15 mouse cellular contexts compared by ENCODE assay signal in the genomic region with DNA sequence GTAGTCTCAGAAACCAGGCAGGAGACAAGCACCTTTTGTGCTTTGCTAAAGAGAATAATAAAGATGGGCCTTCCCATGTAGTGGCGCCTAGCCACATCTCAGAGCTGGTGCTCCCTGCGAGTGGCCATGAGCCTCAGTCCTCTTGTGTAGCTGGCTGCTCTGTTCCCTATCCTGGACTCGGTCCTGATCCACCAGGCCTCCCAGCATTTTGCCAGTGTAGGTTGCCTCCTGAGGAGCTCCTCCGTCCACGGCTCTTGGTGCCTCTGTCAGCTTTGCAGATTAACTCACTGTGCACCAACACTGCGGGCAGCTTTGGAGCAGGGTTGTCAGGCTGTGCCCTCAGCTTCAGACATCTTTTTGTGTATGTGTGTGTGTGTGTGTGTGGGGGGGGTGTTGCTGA. TPM values are rescaled to one million over a fixed set of nuclear protein-coding genes. Genes with fewer than 3 reads are reported as not detected.
A peak's percentile ranks its signal among the peaks of the same experiment; 100 is the strongest.
DNase-seq lines count a peak whose midpoint lies in the region; ATAC-seq and TF ChIP-seq lines count a peak whose summit lies in the region.
"Had no signal": no experiment of that assay in that cellular context is flagged by ENCODE, and none has a peak within 500 bp of the region (broad histone marks: within the 10 kb centered on the region; RNA-seq: fewer than 3 reads in every experiment).

No protein-coding gene starts in this region.

- no peaks in the 10 kb centered on the region for H3K9me3 ChIP-seq in heart, embryonic 15.5 days (replicated peaks)
- no peaks in the 10 kb centered on the region for H3K9me3 ChIP-seq in ES-E14 (ENCODE audit: control insufficient read depth, insufficient read depth, low read depth, low read length)
- no peaks in the 10 kb centered on the region for H3K9me3 ChIP-seq in forebrain, embryonic 11.5 days (ENCODE audit: control insufficient read depth, low read length)
- no peaks in the 10 kb centered on the region for H3K9me3 ChIP-seq in midbrain, embryonic 10.5 days (replicated peaks)

- DNase-seq in heart, postnatal 4 days: no peak
- DNase-seq in ES-E14 (ENCODE audit: low read depth, low spot score): no peak
- DNase-seq in forebrain, embryonic 11.5 days (ENCODE audit: low spot score): no peak
- DNase-seq in midbrain, embryonic 10.5 days (ENCODE audit: low spot score): no peak
- no peak for DNase-seq in right cerebral cortex, adult 18-20 months
- no peak for DNase-seq in layer of hippocampus, adult 11-12 months (ENCODE audit: low spot score)
- DNase-seq in testis, postnatal 10 days (ENCODE audit: low spot score): no peak
- DNase-seq: gastrocnemius, postnatal 10 days; kidney, postnatal 14 days; lung, postnatal 4 days; retina, postnatal 1 day had no signal

- WGBS in heart, embryonic 15.5 days: 62% methylated on average over 6 of the region's 6 CpGs
- 60% methylated on average over 6 of the region's 6 CpGs for WGBS in forebrain, embryonic 11.5 days
- WGBS in midbrain, embryonic 10.5 days: 74% methylated on average over 6 of the region's 6 CpGs

- H3K27ac ChIP-seq in heart, embryonic 15.5 days: peak overlapping the region; percentile 37; the same call in 1 of the 2 replicates
- H3K27ac ChIP-seq in ES-E14 (ENCODE audit: insufficient read depth, low read depth, low read length, poor library complexity, severe bottlenecking): no peak overlapping the region
- no peak overlapping the region for H3K27ac ChIP-seq in forebrain, embryonic 11.5 days (ENCODE audit: low read depth, low read length)
- peak overlapping the region; percentile 72 for H3K27ac ChIP-seq in midbrain, embryonic 10.5 days (replicated peaks)
- H3K27ac ChIP-seq: left cerebral cortex, adult 2 months; liver, embryonic 14.5 days had no signal

- H3K36me3 ChIP-seq in heart, embryonic 15.5 days: no peaks in the 10 kb centered on the region
- H3K36me3 ChIP-seq in ES-E14 (ENCODE audit: control insufficient read depth, insufficient read depth, low read length, poor library complexity, severe bottlenecking): peaks cover 5% of the 10 kb centered on the region; the same call in 1 of the 2 replicates
- no peaks in the 10 kb centered on the region; the same call in 1 of the 2 replicates for H3K36me3 ChIP-seq in forebrain, embryonic 11.5 days (ENCODE audit: control insufficient read depth, insufficient read depth, low read length)
- H3K36me3 ChIP-seq in midbrain, embryonic 10.5 days: peaks cover 57% of the 10 kb centered on the region

- ATAC-seq in heart, embryonic 15.5 days (replicated peaks; ENCODE audit: insufficient number of reproducible peaks, insufficient read depth, low FRiP score, low read depth): no peak
- ATAC-seq in forebrain, embryonic 11.5 days (replicated peaks; ENCODE audit: low FRiP score): no peak
- ATAC-seq: Patski had no signal

- H3K4me2 ChIP-seq in heart, embryonic 15.5 days: no peak overlapping the region
- H3K4me2 ChIP-seq in forebrain, embryonic 11.5 days (ENCODE audit: low read depth, low read length, severe bottlenecking): no peak overlapping the region

- peaks cover 89% of the 10 kb centered on the region for H3K4me1 ChIP-seq in heart, embryonic 15.5 days (replicated peaks)
- H3K4me1 ChIP-seq in ES-E14 (ENCODE audit: control insufficient read depth in 2 of 2, insufficient read depth in 2 of 2, low read length in 2 of 2, poor library complexity in 1 of 2): peaks cover 20 to 63% of the 10 kb centered on the region in 2 experiments
- H3K4me1 ChIP-seq in forebrain, embryonic 11.5 days (replicated peaks; ENCODE audit: control insufficient read depth, insufficient read depth, low read length): peaks cover 59% of the 10 kb centered on the region
- peaks cover 99% of the 10 kb centered on the region for H3K4me1 ChIP-seq in midbrain, embryonic 10.5 days

- H3K4me3 ChIP-seq in heart, embryonic 15.5 days: no peak overlapping the region
- no peak overlapping the region for H3K4me3 ChIP-seq in ES-E14 (ENCODE audit: insufficient read depth in 1 of 2, low read depth in 1 of 2, low read length in 2 of 2, poor library complexity in 1 of 2, severe bottlenecking in 1 of 2)
- H3K4me3 ChIP-seq in forebrain, embryonic 11.5 days (ENCODE audit: low read depth, low read length): no peak overlapping the region
- no peak overlapping the region for H3K4me3 ChIP-seq in midbrain, embryonic 10.5 days
- H3K4me3 ChIP-seq: left cerebral cortex, adult 2 months had no signal

- in situ Hi-C loops in ES-E14 (cut with MboI; ENCODE audit: low sequenced_read_pairs in 2 of 2, unreplicated experiment in 2 of 2): no loop called here

- H3K9ac ChIP-seq in heart, embryonic 15.5 days: no peak overlapping the region
- 0 out of 2 replicates have a peak overlapping the region, but pooled peaks have one; percentile 0 for H3K9ac ChIP-seq in ES-E14 (ENCODE audit: insufficient read depth, low read depth, low read length, poor library complexity, severe bottlenecking)
- H3K9ac ChIP-seq in forebrain, embryonic 11.5 days (ENCODE audit: low read length): peak overlapping the region; percentile 35
- H3K9ac ChIP-seq: liver, embryonic 14.5 days had no signal

- no peaks in the 10 kb centered on the region for H3K27me3 ChIP-seq in heart, embryonic 15.5 days
- no peaks in the 10 kb centered on the region for H3K27me3 ChIP-seq in forebrain, embryonic 11.5 days (ENCODE audit: control insufficient read depth, insufficient read depth, low read length)
- no peaks in the 10 kb centered on the region for H3K27me3 ChIP-seq in midbrain, embryonic 10.5 days (ENCODE audit: low read depth, poor library complexity, severe bottlenecking)
- H3K27me3 ChIP-seq: Patski had no signal

TF ChIP-seq in ES-E14, 5 proteins besides CTCF, POLR2A, EP300 and RAD21:
- TF ChIP-seq CHD2 (IDR thresholded peaks at IDR 0.05; ENCODE audit: low read depth, low read length) (no peak), ZNF384 (IDR thresholded peaks at IDR 0.05; ENCODE audit: low read depth, low read length) (no peak), HCFC1 (IDR thresholded peaks at IDR 0.05; ENCODE audit: borderline replicate concordance, insufficient read depth, low read length) (no peak), ZC3H11A (IDR thresholded peaks at IDR 0.05; ENCODE audit: borderline replicate concordance, low read depth, low read length) (no peak), MAFK (IDR thresholded peaks at IDR 0.05; ENCODE audit: insufficient read depth, low read depth, low read length) (no peak)

RNA-seq across cellular contexts. Expression of gene Ssbp3, which starts 30.4 kb away (rescaled TPM):
- 53.3 and 69.1 TPM in 2 replicates for polyA plus RNA-seq in heart, embryonic 15.5 days (2015; fragmentation: Nextera tagmentation; extraction: Ambion mirVana)
- 10 to 100 TPM; 55.3 to 58.7 TPM for total RNA-seq in heart, postnatal 4 days (2021)
- 42.3 and 42.6 TPM in 2 replicates for total RNA-seq in ES-E14 (2012; rRNA removed)
- 135 and 138 TPM in 2 replicates for polyA plus RNA-seq in forebrain, embryonic 11.5 days (2014; fragmentation: Nextera tagmentation; extraction: Ambion mirVana)
- polyA plus RNA-seq in midbrain, embryonic 10.5 days (2016; fragmentation: Nextera tagmentation; extraction: Ambion mirVana): 119 and 136 TPM in 2 replicates

Comparison
In these comparisons a context has a peak if more than half of its experiments do, and no peak if none do; other contexts are left out.
1. H3K27ac ChIP-seq: peak in heart, embryonic 15.5 days (single experiment) and midbrain, embryonic 10.5 days (single experiment); none in ES-E14 (single experiment) and forebrain, embryonic 11.5 days (single experiment).